ENCODE assay signal across 8 mouse cellular contexts in the genomic region with DNA sequence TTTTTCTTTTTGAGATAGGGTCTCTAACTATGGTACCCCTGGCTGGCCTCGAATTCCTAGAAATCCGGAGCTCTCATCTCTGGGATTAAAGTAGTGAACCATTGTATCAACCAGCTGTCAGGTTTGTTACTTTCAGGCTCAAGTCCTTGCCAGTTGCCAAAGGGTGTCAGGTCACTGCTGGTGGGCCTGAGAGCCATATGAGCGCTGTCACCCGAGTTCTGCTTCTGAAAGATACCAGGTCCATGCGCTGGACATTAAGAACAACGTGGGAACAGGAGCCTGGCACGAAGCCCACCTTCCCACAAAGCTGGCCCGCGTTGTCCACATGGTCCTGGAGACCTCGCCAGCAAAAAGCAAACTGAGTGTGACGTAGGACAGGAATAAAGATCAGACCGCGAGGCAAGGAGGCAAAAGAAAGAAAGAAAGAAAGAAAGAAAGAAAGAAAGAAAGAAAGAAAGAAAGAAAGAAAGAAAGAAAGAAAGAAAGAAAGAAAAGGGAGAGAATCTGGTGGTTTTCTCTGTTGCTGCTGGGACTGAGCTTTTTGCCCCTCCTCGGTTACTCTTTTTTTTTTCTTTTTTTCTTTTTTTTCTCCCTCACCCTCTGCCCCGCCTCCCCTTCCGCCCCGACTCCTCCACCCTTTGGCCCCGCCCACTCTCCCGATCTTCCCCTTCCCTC. TPM values are rescaled to one million over a fixed set of nuclear protein-coding genes. Genes with fewer than 3 reads are reported as not detected.
DNase-seq lines count a peak whose midpoint lies in the region; ATAC-seq and TF ChIP-seq lines count a peak whose summit lies in the region.

No protein-coding gene starts in this region.

- no peak for TF ChIP-seq CTCF in intestine, postnatal 0 days (IDR thresholded peaks at IDR 0.05; ENCODE audit: low read depth)

- no peaks in the 10 kb centered on the region for H3K9me3 ChIP-seq in intestine, postnatal 0 days (ENCODE audit: control insufficient read depth)
- no peaks in the 10 kb centered on the region for H3K9me3 ChIP-seq in limb, embryonic 12.5 days
- no peaks in the 10 kb centered on the region for H3K9me3 ChIP-seq in midbrain, embryonic 14.5 days (ENCODE audit: control insufficient read depth, low read length)
- no peaks in the 10 kb centered on the region for H3K9me3 ChIP-seq in stomach, embryonic 16.5 days (replicated peaks; ENCODE audit: control insufficient read depth, low read length)

- under 1% methylated on average over 18 of the region's 19 CpGs for WGBS in intestine, postnatal 0 days
- 4% methylated on average over 19 of the region's 19 CpGs for WGBS in limb, embryonic 12.5 days
- 2% methylated on average over 19 of the region's 19 CpGs for WGBS in midbrain, embryonic 14.5 days
- WGBS in stomach, embryonic 16.5 days, result 1% methylated on average over 19 of the region's 19 CpGs

- DNase-seq in layer of hippocampus, adult 11-12 months (ENCODE audit: low spot score), result peak; percentile 63
- no peak for DNase-seq in layer of hippocampus, adult 9-10 months (ENCODE audit: low spot score)
- peak; percentile 60 for DNase-seq in embryo, embryonic 11 days
- peak; percentile 47 to 60 for DNase-seq in gastrocnemius, postnatal 36 days
- DNase-seq in midbrain, embryonic 14.5 days, result peak; percentile 66

- no peak for ATAC-seq in intestine, postnatal 0 days
- ATAC-seq in limb, embryonic 12.5 days (ENCODE audit: insufficient number of reproducible peaks, insufficient read depth, low FRiP score, low TSS enrichment, low read depth), result 0 out of 2 replicates have a peak, but pooled peaks have one; percentile 7
- ATAC-seq in midbrain, embryonic 14.5 days (ENCODE audit: low FRiP score, low TSS enrichment), result no peak
- ATAC-seq in stomach, embryonic 16.5 days (ENCODE audit: insufficient read depth, low FRiP score), result no peak

- no peaks in the 10 kb centered on the region for H3K27me3 ChIP-seq in intestine, postnatal 0 days (replicated peaks; ENCODE audit: control insufficient read depth, insufficient read depth, low read length)
- no peaks in the 10 kb centered on the region for H3K27me3 ChIP-seq in limb, embryonic 12.5 days
- no peaks in the 10 kb centered on the region for H3K27me3 ChIP-seq in midbrain, embryonic 14.5 days (ENCODE audit: control insufficient read depth, insufficient read depth, low read length)
- no peaks in the 10 kb centered on the region for H3K27me3 ChIP-seq in stomach, embryonic 16.5 days (ENCODE audit: control insufficient read depth, insufficient read depth, low read length)

- 0 out of 2 replicates have a peak overlapping the region, but pooled peaks have one; percentile 23 for H3K9ac ChIP-seq in intestine, postnatal 0 days (ENCODE audit: low read depth, low read length)
- peak overlapping the region; percentile 42; the same call in 1 of the 2 replicates for H3K9ac ChIP-seq in limb, embryonic 12.5 days (replicated peaks)
- H3K9ac ChIP-seq in midbrain, embryonic 14.5 days (replicated peaks; ENCODE audit: low read length), result peak overlapping the region; percentile 81; the same call in 1 of the 2 replicates
- peak overlapping the region; percentile 65 for H3K9ac ChIP-seq in stomach, embryonic 16.5 days (ENCODE audit: low read length)

- intact Hi-C loops in gastrocnemius, postnatal 36 days (cut with DNase I), result loop anchor here (2.0 kb wide), 1 partner anchor 72 kb away; a partner anchor contains a TSS

- H3K27ac ChIP-seq in intestine, postnatal 0 days (ENCODE audit: low read depth, low read length), result peak overlapping the region; percentile 66
- peak overlapping the region; percentile 90 for H3K27ac ChIP-seq in limb, embryonic 12.5 days
- H3K27ac ChIP-seq in midbrain, embryonic 14.5 days (replicated peaks; ENCODE audit: low read depth, low read length), result peak overlapping the region; percentile 90
- peak overlapping the region; percentile 93 for H3K27ac ChIP-seq in stomach, embryonic 16.5 days (ENCODE audit: low read length)

- H3K4me1 ChIP-seq in intestine, postnatal 0 days (replicated peaks; ENCODE audit: control insufficient read depth, insufficient read depth, low read length), result peaks cover 6% of the 10 kb centered on the region; the same call in 1 of the 2 replicates
- peaks cover 39% of the 10 kb centered on the region for H3K4me1 ChIP-seq in limb, embryonic 12.5 days (replicated peaks)
- peaks cover 11% of the 10 kb centered on the region for H3K4me1 ChIP-seq in midbrain, embryonic 14.5 days (ENCODE audit: control insufficient read depth, insufficient read depth, low read length)
- peaks cover 30% of the 10 kb centered on the region for H3K4me1 ChIP-seq in stomach, embryonic 16.5 days (ENCODE audit: control insufficient read depth, insufficient read depth, low read length)

- peaks cover 26% of the 10 kb centered on the region for H3K36me3 ChIP-seq in intestine, postnatal 0 days (ENCODE audit: control insufficient read depth, insufficient read depth)
- H3K36me3 ChIP-seq in limb, embryonic 12.5 days, result peaks cover 32% of the 10 kb centered on the region
- peaks cover 35% of the 10 kb centered on the region for H3K36me3 ChIP-seq in midbrain, embryonic 14.5 days (ENCODE audit: control insufficient read depth, insufficient read depth, low read length)
- H3K36me3 ChIP-seq in stomach, embryonic 16.5 days (ENCODE audit: control insufficient read depth, insufficient read depth, low read length), result peaks cover 6% of the 10 kb centered on the region

- peak overlapping the region; percentile 86 for H3K4me2 ChIP-seq in intestine, postnatal 0 days (replicated peaks; ENCODE audit: low read depth)
- H3K4me2 ChIP-seq in limb, embryonic 12.5 days, result peak overlapping the region; percentile 83
- H3K4me2 ChIP-seq in midbrain, embryonic 14.5 days (ENCODE audit: low read length), result peak overlapping the region; percentile 92
- peak overlapping the region; percentile 69 for H3K4me2 ChIP-seq in stomach, embryonic 16.5 days (ENCODE audit: low read depth, low read length)

- peak overlapping the region; percentile 77 for H3K4me3 ChIP-seq in intestine, postnatal 0 days (ENCODE audit: low read depth, low read length)
- H3K4me3 ChIP-seq in limb, embryonic 12.5 days (replicated peaks), result peak overlapping the region; percentile 79
- H3K4me3 ChIP-seq in midbrain, embryonic 14.5 days (replicated peaks; ENCODE audit: low read depth, low read length), result peak overlapping the region; percentile 84
- peak overlapping the region; percentile 80 for H3K4me3 ChIP-seq in stomach, embryonic 16.5 days (replicated peaks; ENCODE audit: low read length)

RNA-seq across cellular contexts. Expression of a gene that starts 0.7 kb away (rescaled TPM):
- 10 to 100 TPM; 16.6 to 16.9 TPM for total RNA-seq in gastrocnemius, postnatal 36 days (2021)
- polyA plus RNA-seq in intestine, postnatal 0 days (2015; fragmentation: Nextera tagmentation; extraction: Ambion mirVana), result 46.7 and 49.2 TPM in 2 replicates
- 95.3 and 95.4 TPM in 2 replicates for polyA plus RNA-seq in limb, embryonic 12.5 days (2016; fragmentation: Nextera tagmentation; extraction: Ambion mirVana)
- 70.4 and 95.1 TPM in 2 replicates for polyA plus RNA-seq in midbrain, embryonic 14.5 days (2014; fragmentation: Nextera tagmentation; extraction: Ambion mirVana)
- 85.5 and 89.1 TPM in 2 replicates for polyA plus RNA-seq in stomach, embryonic 16.5 days (2015; fragmentation: Nextera tagmentation; extraction: Ambion mirVana)

RNA-seq across cellular contexts. Expression of a gene that starts 38.4 kb away (rescaled TPM):
- total RNA-seq in gastrocnemius, postnatal 36 days (2021), result 1 to 10 TPM; 2.9 to 3.8 TPM
- polyA plus RNA-seq in intestine, postnatal 0 days (2015; fragmentation: Nextera tagmentation; extraction: Ambion mirVana), result 5.1 and 6.1 TPM in 2 replicates
- 10.9 and 11.6 TPM in 2 replicates for polyA plus RNA-seq in limb, embryonic 12.5 days (2016; fragmentation: Nextera tagmentation; extraction: Ambion mirVana)
- polyA plus RNA-seq in midbrain, embryonic 14.5 days (2014; fragmentation: Nextera tagmentation; extraction: Ambion mirVana), result 15.6 and 19.9 TPM in 2 replicates
- polyA plus RNA-seq in stomach, embryonic 16.5 days (2015; fragmentation: Nextera tagmentation; extraction: Ambion mirVana), result 6.3 and 6.8 TPM in 2 replicates

Comparison
In these comparisons a context has a peak if more than half of its experiments do, and no peak if none do; other contexts are left out.
1. H3K9ac ChIP-seq: peak in every context shown above with its lines; median percentile 81 in midbrain, embryonic 14.5 days; 65 in stomach, embryonic 16.5 days; 42 in limb, embryonic 12.5 days; 23 in intestine, postnatal 0 days.